Mouse (Mus musculus): ENCODE measurements around the gene Lyar.

Gene Lyar

GRCm38 (mm10) chr5:38256551-38256950 is 36.3 kb downstream of the Lyar start:
- peak; percentile 58 for DNase-seq

- DNase-seq: peak; percentile 63
Measured at GRCm38 (mm10) chr5:38258034-38258772, 37.9 kb downstream of the Lyar start.

- peak; percentile 71 for DNase-seq
Measured at GRCm38 (mm10) chr5:38258773-38259146, 38.5 kb downstream of the Lyar start.

- DNase-seq: peak; percentile 62
Measured at GRCm38 (mm10) chr5:38259455-38260106, 39.3 kb downstream of the Lyar start.

- peak; percentile 95 for DNase-seq
Measured at GRCm38 (mm10) chr5:38260107-38260682, 39.9 kb downstream of the Lyar start, which contains the start of gene Tmem128. TSS of gene Tmem128 (plus strand) at chr5:38260185.

GRCm38 (mm10) chr5:38270942-38271341 is 50.7 kb downstream of the Lyar start:
- no peak for DNase-seq

- DNase-seq: peak; percentile 54
Measured at GRCm38 (mm10) chr5:38273831-38274230, 53.6 kb downstream of the Lyar start.

- peak; percentile 74 for DNase-seq
Measured at GRCm38 (mm10) chr5:38275771-38276170, 55.5 kb downstream of the Lyar start, which contains the start of gene Otop1. TSS of gene Otop1 (plus strand) at chr5:38275972.

- peak; percentile 52 for DNase-seq
Measured at GRCm38 (mm10) chr5:38276451-38276850, 56.2 kb downstream of the Lyar start.

GRCm38 (mm10) chr5:38277098-38277866 is 57.0 kb downstream of the Lyar start:
- DNase-seq: no peak

- DNase-seq: no peak
Measured at GRCm38 (mm10) chr5:38277936-38278600, 57.8 kb downstream of the Lyar start.

GRCm38 (mm10) chr5:38280075-38280474 is 59.8 kb downstream of the Lyar start:
- DNase-seq: no peak

Measured in heart, adult 11 months (tissue).